Mouse (Mus musculus) adrenal gland, adult 18-20 months (tissue): ENCODE results near the gene Smim11. TPM values are rescaled to one million over a fixed set of nuclear protein-coding genes. Genes with fewer than 3 reads are reported as not detected.

Experiments
- DNase-seq, 2 experiments: peaks; one replicate each; pipeline ENCODE4 v3.0.0; 2021 to 2022; ENCODE audit warnings: low spot score in 2 of 2
- total RNA-seq, 2 experiments: library from RNA; stranded (reverse); gene quantifications; 1 replicate in 1 of 2; 2 replicates in 1 of 2; pipeline ENCODE4 v1.2.3; 2021

The Smim11 gene
- total RNA-seq, 2 experiments from 2014 or later, result 61.5 TPM

- DNase-seq, result no peak
Observed at GRCm38 (mm10) chr16:92359229-92359628, 58.1 kb downstream of the Smim11 start, which contains the start of gene Kcne1. TSS of gene Kcne1 (minus strand) at chr16:92359468.

DNA sequence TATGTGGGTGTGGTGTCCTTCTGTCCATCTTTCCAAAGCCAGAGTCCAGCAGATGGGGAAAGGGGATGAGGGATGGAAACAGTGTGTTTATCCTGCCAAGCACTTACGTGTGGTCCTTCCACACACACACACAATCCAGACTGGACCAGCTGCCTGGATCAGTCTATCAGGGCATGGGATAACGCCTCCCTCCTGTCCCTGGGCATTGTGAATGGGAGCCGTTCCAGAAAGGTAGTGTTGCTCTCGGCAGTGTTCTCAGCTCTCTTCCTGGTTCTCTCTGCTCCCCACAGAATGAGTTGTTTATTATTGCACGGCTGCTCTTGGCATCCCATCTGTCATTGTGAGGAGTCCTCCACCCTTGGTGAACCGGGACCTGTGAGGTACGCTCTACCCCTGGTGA is 59.6 kb downstream of the Smim11 start:
- no peak for DNase-seq

Other genes with a start within 250 kb of the Smim11 start
- gene Mrps6, start 243.0 kb upstream of the Smim11 start, total RNA-seq, result 100 to 1,000 TPM; 102 to 121 TPM
- not detected for gene Gm49711, start 243.0 kb upstream of the Smim11 start, total RNA-seq
- 10 to 100 TPM; 61.4 to 78.9 TPM for gene Slc5a3, start 243.0 kb upstream of the Smim11 start, total RNA-seq
- not detected for gene Kcne2, start 8.9 kb upstream of the Smim11 start, total RNA-seq
- gene Fam243, start 20.2 kb downstream of the Smim11 start, total RNA-seq, result not detected
- gene Kcne1, start 58.2 kb downstream of the Smim11 start, total RNA-seq, result not detected
- gene Rcan1, start 169.6 kb downstream of the Smim11 start, total RNA-seq, result 10 to 100 TPM; 14.8 to 26.7 TPM
- gene Clic6, start 184.4 kb downstream of the Smim11 start, total RNA-seq, result under 1 TPM; 0.10 to 0.29 TPM